Mouse (Mus musculus): ENCODE data around the gene Phospho2.
A peak's percentile ranks its signal among the peaks of the same experiment; 100 is the strongest.

DNA sequence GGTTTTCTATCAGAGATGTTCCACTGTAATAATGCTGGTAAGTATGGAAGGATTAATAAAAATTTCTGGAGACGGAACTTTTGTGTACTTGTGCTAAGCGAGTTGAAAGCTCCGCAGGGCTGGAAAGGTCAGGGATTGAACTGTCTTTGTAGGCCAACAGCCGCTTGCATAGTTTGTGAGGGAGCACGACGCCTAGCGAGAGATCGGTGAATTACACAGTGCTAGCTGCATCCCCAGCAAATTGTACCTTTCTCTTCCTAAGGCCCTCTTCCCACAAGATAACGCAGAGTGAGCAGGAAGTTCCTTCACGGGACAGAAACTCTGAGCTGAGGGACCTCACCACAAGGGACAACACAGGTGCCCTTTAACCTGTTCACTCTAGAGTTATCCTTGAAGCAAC lies 862 bp downstream of the Phospho2 start:
- TF ChIP-seq CTCF (IDR thresholded peaks at IDR 0.05) (peak; percentile 89), EP300 (IDR thresholded peaks at IDR 0.05) (no peak)
